Mouse (Mus musculus) ES-E14 (cell line): ENCODE measurements around the gene Ksr2.

Experiments used
- CHD2 ChIP-seq: IDR thresholded peaks from 2 replicates; pipeline ENCODE4 v1.6.1; 2014; ENCODE audit warnings: mild to moderate bottlenecking, low read depth, low read length, inconsistent platforms
- MAFK ChIP-seq: IDR thresholded peaks from 2 replicates; pipeline ENCODE4 v1.6.1; 2014; ENCODE audit warnings: mild to moderate bottlenecking, low read depth, low read length, inconsistent platforms; ENCODE audit not compliant: insufficient read depth
- ZC3H11A ChIP-seq: IDR thresholded peaks from 2 replicates; pipeline ENCODE4 v1.6.1; 2012; ENCODE audit warnings: low read depth, mild to moderate bottlenecking, inconsistent platforms, low read length, borderline replicate concordance

GRCm38 (mm10) chr5:117510864-117511263, 97.1 kb downstream of the Ksr2 start:
- no peak for TF ChIP-seq MAFK
- no peak for TF ChIP-seq ZC3H11A
- no peak for TF ChIP-seq CHD2
